Mouse (Mus musculus): ENCODE results near the gene Gm44596. TPM values are rescaled to one million over a fixed set of nuclear protein-coding genes. Genes with fewer than 3 reads are reported as not detected.
A peak's percentile ranks its signal among the peaks of the same experiment; 100 is the strongest.

Gm44596 gene
- polyA plus RNA-seq, 1 experiment from 2014 or later, result not detected

- Histone ChIP-seq H3K9me3 (no peaks in the 10 kb centered on the region), H3K4me1 (peaks cover 21% of the 10 kb centered on the region), H3K9ac (peak overlapping the region; percentile 96; the same call in 1 of the 2 replicates), H3K27me3 (no peaks in the 10 kb centered on the region), H3K27ac (no peak overlapping the region), H3K4me3 (peak overlapping the region; percentile 97), H3K4me2 (replicated peaks) (peak overlapping the region; percentile 84), H3K36me3 (peaks cover 52% of the 10 kb centered on the region)
- ATAC-seq (ENCODE audit: low FRiP score, low read depth), result no peak
- WGBS, result 91% methylated on average over 8 of the region's 8 CpGs
Observed at GRCm38 (mm10) chr6:128436356-128437005, 61.2 kb downstream of the Gm44596 start.

- H3K27me3 ChIP-seq, result no peaks in the 10 kb centered on the region
- H3K4me1 ChIP-seq, result peaks cover 21% of the 10 kb centered on the region
- H3K9me3 ChIP-seq, result no peaks in the 10 kb centered on the region
- H3K9ac ChIP-seq, result peak overlapping the region; percentile 96
- H3K36me3 ChIP-seq, result peaks cover 44% of the 10 kb centered on the region
- peak overlapping the region; percentile 90; the same call in 1 of the 2 replicates for H3K27ac ChIP-seq
- peak overlapping the region; percentile 84 for H3K4me2 ChIP-seq (replicated peaks)
- WGBS, result 3% methylated on average over 10 of the region's 10 CpGs
- peak overlapping the region; percentile 97 for H3K4me3 ChIP-seq
- no peak for ATAC-seq (ENCODE audit: low FRiP score, low read depth)
Observed at GRCm38 (mm10) chr6:128437288-128437687, 62.0 kb downstream of the Gm44596 start.

- peak overlapping the region; percentile 97 for H3K4me3 ChIP-seq
- ATAC-seq (ENCODE audit: low FRiP score, low read depth), result peak; percentile 65
- H3K4me2 ChIP-seq (replicated peaks), result peak overlapping the region; percentile 84
- H3K36me3 ChIP-seq, result peaks cover 38% of the 10 kb centered on the region
- H3K9ac ChIP-seq, result peak overlapping the region; percentile 96
- H3K27ac ChIP-seq, result peak overlapping the region; percentile 90
- H3K9me3 ChIP-seq, result no peaks in the 10 kb centered on the region
- H3K4me1 ChIP-seq, result peaks cover 21% of the 10 kb centered on the region
- H3K27me3 ChIP-seq, result no peaks in the 10 kb centered on the region
- under 1% methylated on average over 52 of the region's 52 CpGs for WGBS
Observed at GRCm38 (mm10) chr6:128437731-128438316, 62.5 kb downstream of the Gm44596 start.

GRCm38 (mm10) chr6:128438317-128438870 lies 63.1 kb downstream of the Gm44596 start, which contains the start of gene Fkbp4:
Gene Fkbp4, minus strand, starts transcription at chr6:128438677.
- Histone ChIP-seq H3K36me3 (peaks cover 32% of the 10 kb centered on the region), H3K27me3 (no peaks in the 10 kb centered on the region), H3K4me2 (replicated peaks) (peak within 1 kb of the TSS; percentile 84), H3K27ac (peak within 1 kb of the TSS; percentile 90), H3K9me3 (no peaks in the 10 kb centered on the region), H3K4me1 (peaks cover 21% of the 10 kb centered on the region), H3K4me3 (peak within 1 kb of the TSS; percentile 97), H3K9ac (peak within 1 kb of the TSS; percentile 96)
- peak; percentile 94 for ATAC-seq (ENCODE audit: low FRiP score, low read depth)
- under 1% methylated on average over 67 of the region's 67 CpGs for WGBS

- Histone ChIP-seq H3K9me3 (no peaks in the 10 kb centered on the region), H3K4me3 (peak overlapping the region; percentile 97), H3K27me3 (no peaks in the 10 kb centered on the region), H3K4me2 (replicated peaks) (peak overlapping the region; percentile 84), H3K9ac (peak overlapping the region; percentile 66), H3K36me3 (peaks cover 27% of the 10 kb centered on the region), H3K4me1 (peaks cover 21% of the 10 kb centered on the region), H3K27ac (peak overlapping the region; percentile 82)
- ATAC-seq (ENCODE audit: low FRiP score, low read depth), result peak; percentile 73
- WGBS, result 18% methylated on average over 18 of the region's 18 CpGs
Observed at GRCm38 (mm10) chr6:128438871-128439341, 63.6 kb downstream of the Gm44596 start.

- Histone ChIP-seq H3K9ac (no peak overlapping the region), H3K4me3 (no peak overlapping the region), H3K27ac (no peak overlapping the region), H3K4me1 (peaks cover 21% of the 10 kb centered on the region), H3K9me3 (no peaks in the 10 kb centered on the region), H3K4me2 (replicated peaks) (no peak overlapping the region), H3K36me3 (peaks cover 14% of the 10 kb centered on the region), H3K27me3 (no peaks in the 10 kb centered on the region)
- ATAC-seq (ENCODE audit: low FRiP score, low read depth), result no peak
- 92% methylated on average over 2 of the region's 2 CpGs for WGBS
Observed at GRCm38 (mm10) chr6:128440238-128440637, 64.9 kb downstream of the Gm44596 start.

GRCm38 (mm10) chr6:128445761-128446535 lies 70.6 kb downstream of the Gm44596 start:
- 13% methylated on average over 14 of the region's 14 CpGs for WGBS
- H3K36me3 ChIP-seq, result no peaks in the 10 kb centered on the region
- 0 out of 2 replicates have a peak, but pooled peaks have one; percentile 52 for ATAC-seq (ENCODE audit: low FRiP score, low read depth)
- H3K9me3 ChIP-seq, result no peaks in the 10 kb centered on the region
- no peak overlapping the region for H3K27ac ChIP-seq
- H3K27me3 ChIP-seq, result no peaks in the 10 kb centered on the region
- no peak overlapping the region for H3K4me3 ChIP-seq
- H3K4me2 ChIP-seq (replicated peaks), result peak overlapping the region; percentile 27
- no peak overlapping the region for H3K9ac ChIP-seq
- H3K4me1 ChIP-seq, result no peaks in the 10 kb centered on the region

- H3K27me3 ChIP-seq, result no peaks in the 10 kb centered on the region
- no peak overlapping the region for H3K4me3 ChIP-seq
- WGBS, result 97% methylated on average over 5 of the region's 5 CpGs
- no peaks in the 10 kb centered on the region for H3K9me3 ChIP-seq
- H3K36me3 ChIP-seq, result no peaks in the 10 kb centered on the region
- H3K9ac ChIP-seq, result no peak overlapping the region
- H3K4me2 ChIP-seq (replicated peaks), result no peak overlapping the region
- no peak for ATAC-seq (ENCODE audit: low FRiP score, low read depth)
- H3K4me1 ChIP-seq, result peaks cover 1% of the 10 kb centered on the region; the same call in 1 of the 2 replicates
- H3K27ac ChIP-seq, result no peak overlapping the region
Observed at GRCm38 (mm10) chr6:128447063-128447462, 71.8 kb downstream of the Gm44596 start.

- ATAC-seq (ENCODE audit: low FRiP score, low read depth), result no peak
- WGBS, result 73% methylated on average over 12 of the region's 12 CpGs
- H3K4me1 ChIP-seq, result peaks cover 6% of the 10 kb centered on the region; the same call in 1 of the 2 replicates
- H3K4me2 ChIP-seq (replicated peaks), result no peak overlapping the region
- no peak overlapping the region for H3K27ac ChIP-seq
- H3K9ac ChIP-seq, result no peak overlapping the region
- no peaks in the 10 kb centered on the region for H3K36me3 ChIP-seq
- 0 out of 2 replicates have a peak, but pooled peaks cover 6% of the 10 kb centered on the region for H3K9me3 ChIP-seq
- H3K4me3 ChIP-seq, result no peak overlapping the region
- H3K27me3 ChIP-seq, result no peaks in the 10 kb centered on the region
Observed at GRCm38 (mm10) chr6:128455835-128456605, 80.7 kb downstream of the Gm44596 start.
